Mouse (Mus musculus) embryo, embryonic 11 days (tissue): Measurements from ENCODE around the gene Samd11.
A peak's percentile ranks its signal among the peaks of the same experiment; 100 is the strongest.

Experiments
- DNase-seq: peaks from one replicate; pipeline ENCODE4 v3.0.0-alpha.2; 2015

Samd11 gene

DNA sequence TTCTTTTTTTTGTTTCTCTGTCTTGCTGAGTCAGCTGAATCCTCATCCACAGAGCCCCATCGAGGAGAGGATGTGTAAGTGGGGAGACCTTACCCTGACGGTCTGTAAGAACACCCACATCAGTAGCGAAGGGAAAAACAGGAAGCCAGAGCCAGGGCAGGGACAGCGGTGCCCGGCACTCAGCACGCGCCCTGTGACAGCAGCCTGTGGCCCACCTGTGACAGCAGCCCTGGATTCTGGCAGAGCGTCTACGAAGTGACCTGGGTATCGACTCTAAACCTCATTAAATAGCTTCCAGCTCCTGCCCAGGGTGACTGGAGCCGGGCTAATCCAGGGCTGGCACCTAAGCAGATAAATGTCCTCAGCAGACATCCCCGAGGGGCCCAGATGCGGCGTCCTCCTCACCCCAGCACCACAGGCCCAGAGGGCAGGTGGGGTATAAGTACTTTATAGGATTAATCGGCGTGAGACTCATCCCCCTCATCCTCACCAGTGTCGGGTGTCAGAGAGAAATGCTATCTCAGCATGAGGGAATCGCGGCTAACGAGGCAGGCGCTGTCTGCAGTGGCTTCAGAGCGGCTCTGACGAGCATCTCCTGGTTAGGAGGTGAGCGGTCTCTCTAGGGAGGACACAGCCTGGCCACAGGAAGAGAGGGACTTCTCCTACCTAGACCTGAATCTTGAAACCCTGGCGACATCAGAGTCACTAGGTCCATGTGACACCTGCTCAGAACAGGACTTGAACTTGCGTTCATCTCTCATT, at the start of gene Samd11:
Gene Samd11, minus strand, starts transcription at position 580 of the 762 bp plus-strand sequence.
- peak; percentile 19 for DNase-seq

- DNase-seq: peak; percentile 50
Measured at GRCm38 (mm10) chr4:156254361-156255077, 938 bp downstream of the Samd11 start.

DNA sequence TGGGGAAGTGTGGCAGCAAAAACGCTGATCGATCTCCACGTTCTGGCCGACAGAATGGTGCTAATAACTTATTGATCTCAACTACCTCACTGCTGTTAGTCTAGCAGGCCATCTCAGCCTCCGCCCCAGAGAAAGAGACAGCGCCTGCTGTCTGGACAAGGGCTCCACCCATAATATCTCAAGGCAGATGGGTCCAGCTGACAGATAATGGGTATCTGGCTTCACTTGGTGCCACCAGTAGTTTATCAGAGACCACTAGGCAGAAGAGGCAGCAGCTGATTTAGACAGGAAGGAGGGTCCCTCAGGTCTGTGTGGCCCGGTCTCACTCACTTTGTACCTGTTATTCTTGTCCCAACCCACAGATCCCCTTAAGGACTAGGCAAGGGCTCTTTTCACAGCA, 2.4 kb downstream of the Samd11 start:
- DNase-seq: peak; percentile 14

- DNase-seq: no peak
Measured at GRCm38 (mm10) chr4:156252619-156253018, 2.8 kb downstream of the Samd11 start.

DNA sequence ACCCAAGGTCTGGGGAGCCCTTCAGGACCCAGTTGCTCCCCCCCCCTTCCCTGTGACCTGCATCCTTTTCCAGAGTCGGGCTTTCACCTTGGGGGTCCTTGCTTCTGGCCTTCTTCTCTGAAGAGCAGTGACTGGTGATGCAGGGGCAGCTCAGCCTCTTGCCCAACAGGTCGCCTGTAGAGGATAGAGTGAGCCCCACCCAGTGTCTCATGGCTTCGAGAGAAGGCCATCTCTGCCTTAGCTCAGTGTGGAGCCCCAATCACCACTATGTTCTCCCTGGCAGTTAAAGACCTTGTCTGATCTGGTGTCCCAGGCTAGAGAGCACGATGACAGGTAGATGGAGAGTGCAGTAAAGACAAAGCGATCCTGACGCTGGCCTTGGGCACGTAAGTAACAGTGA, 3.3 kb downstream of the Samd11 start:
- no peak for DNase-seq

DNA sequence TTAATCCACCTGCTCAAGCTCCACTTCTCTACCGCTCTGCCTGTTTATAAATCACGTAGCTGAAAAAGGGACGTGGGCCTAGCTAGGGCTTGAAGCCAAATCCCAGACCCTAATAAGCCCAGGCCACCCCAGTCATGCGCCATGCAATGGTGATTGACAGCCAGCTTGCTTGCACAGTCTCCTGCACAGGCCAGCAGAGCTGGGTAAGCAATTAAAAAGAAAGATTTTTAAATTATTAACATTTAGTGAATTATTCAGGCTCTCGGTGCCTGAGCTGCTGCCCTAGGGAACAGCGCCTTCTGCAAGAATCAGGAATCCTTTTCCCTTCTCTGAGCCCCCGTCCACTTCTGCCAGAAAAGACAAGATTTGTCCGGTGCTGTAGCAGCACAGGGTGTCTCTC, 4.4 kb downstream of the Samd11 start:
- no peak for DNase-seq

GRCm38 (mm10) chr4:156249567-156249966, 5.9 kb downstream of the Samd11 start:
- no peak for DNase-seq

DNA sequence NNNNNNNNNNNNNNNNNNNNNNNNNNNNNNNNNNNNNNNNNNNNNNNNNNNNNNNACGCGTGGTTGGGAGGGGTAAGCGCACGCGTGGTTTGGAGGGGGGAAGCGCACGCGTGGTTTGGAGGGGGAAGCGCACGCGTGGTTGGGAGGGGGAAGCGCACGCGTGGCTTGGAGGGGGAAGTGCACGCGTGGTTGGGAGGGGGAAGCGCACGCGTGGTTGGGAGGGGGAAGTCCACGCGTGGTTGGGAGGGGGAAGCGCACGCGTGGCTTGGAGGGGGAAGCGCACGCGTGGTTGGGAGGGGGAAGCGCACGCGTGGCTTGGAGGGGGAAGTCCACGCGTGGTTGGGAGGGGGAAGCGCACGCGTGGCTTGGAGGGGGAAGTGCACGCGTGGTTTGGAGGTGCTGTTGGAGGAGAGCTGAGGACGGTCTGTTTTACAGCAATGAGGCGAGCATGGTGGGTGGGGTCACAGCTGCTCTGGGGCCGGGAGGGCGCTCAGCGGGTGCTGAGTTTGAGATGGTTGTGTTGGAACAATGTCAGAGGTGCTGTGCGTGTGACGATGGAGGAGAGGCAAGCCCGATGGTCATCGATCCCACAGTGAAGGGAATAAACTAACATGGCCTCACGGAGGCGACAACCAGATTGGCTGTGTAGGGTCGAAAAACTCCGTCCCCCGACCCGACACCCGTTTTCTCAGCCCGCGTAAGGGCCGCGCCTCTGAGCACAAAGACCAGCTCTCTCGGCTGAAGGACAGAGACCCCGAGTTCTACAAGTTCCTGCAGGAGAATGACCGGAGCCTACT, 18.6 kb downstream of the Samd11 start:
- peak; percentile 62 for DNase-seq

- DNase-seq: peak; percentile 97
Measured at GRCm38 (mm10) chr4:156235808-156236533, 19.5 kb downstream of the Samd11 start, which contains the start of gene Noc2l. TSS of gene Noc2l (plus strand) at chr4:156236010.

DNA sequence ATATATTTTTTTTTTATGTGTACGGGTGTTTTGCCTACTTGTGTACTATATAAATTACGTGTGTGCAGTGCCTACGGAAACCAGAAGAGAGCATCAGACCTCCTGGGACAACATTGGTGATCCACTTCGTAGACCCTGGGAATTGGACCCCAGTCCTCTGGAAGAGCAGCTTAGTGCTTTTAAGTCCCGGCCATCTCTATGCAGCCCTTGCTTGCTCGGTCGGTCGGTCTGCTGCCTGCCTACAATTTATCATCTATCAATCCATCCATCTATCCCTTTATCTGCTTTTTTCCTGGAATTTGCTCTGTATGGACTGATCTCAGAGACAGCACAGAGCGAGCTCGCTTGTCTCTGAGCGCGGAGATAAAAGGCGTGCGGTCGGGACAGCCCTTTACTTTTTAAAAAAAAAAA, 20.1 kb downstream of the Samd11 start:
- peak; percentile 71 for DNase-seq

- peak; percentile 92 for DNase-seq
Measured at GRCm38 (mm10) chr4:156234701-156235213, 20.7 kb downstream of the Samd11 start, which contains the start of gene Plekhn1. TSS of gene Plekhn1 (minus strand) at chr4:156234857.

- peak; percentile 60 for DNase-seq
Measured at GRCm38 (mm10) chr4:156234021-156234501, 21.4 kb downstream of the Samd11 start.

- DNase-seq: no peak
Measured at GRCm38 (mm10) chr4:156228393-156229024, 26.9 kb downstream of the Samd11 start.

GRCm38 (mm10) chr4:156227752-156228392, 27.6 kb downstream of the Samd11 start:
- no peak for DNase-seq

DNA sequence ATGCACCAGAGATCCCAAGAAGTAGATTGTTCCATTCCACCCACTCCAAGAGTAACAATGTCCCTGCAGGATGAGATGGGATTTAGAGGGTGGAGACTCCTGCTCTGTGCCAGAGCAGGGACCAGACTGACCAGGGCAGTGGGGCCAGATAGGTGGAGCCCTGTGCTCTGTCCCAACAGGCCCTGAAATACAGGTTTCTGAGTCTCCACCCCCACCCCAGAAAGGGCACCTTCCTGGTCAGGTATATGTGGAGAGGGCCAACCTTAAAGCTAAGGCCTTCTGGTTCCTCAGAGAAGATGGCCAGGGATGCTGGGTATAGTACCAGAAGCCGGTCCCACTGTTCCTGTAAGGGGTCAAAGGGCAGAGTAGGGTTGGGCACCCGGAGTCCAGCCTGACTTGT, 31.2 kb downstream of the Samd11 start:
- DNase-seq: no peak

DNA sequence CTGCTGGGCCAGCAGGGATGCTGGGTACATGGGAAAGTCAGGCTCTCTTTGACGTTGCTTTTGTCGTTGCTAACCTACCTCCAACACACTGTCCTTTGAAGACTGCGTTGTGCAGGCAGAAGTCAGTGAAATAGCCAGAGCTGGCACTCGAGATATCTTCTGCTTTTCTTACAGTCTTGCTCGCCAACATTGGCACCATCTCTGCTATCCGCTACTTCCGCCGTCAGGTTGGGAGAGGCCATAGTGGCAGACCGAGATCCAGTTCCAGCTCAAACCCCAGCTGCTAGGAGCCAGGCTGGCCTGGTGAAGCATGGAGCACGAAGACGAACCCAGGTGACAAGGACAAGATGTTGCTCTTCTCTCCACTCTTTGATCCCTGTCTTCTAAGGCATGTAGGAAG, 35.5 kb downstream of the Samd11 start:
- no peak for DNase-seq

GRCm38 (mm10) chr4:156217838-156218237, 37.6 kb downstream of the Samd11 start:
- DNase-seq: no peak

DNA sequence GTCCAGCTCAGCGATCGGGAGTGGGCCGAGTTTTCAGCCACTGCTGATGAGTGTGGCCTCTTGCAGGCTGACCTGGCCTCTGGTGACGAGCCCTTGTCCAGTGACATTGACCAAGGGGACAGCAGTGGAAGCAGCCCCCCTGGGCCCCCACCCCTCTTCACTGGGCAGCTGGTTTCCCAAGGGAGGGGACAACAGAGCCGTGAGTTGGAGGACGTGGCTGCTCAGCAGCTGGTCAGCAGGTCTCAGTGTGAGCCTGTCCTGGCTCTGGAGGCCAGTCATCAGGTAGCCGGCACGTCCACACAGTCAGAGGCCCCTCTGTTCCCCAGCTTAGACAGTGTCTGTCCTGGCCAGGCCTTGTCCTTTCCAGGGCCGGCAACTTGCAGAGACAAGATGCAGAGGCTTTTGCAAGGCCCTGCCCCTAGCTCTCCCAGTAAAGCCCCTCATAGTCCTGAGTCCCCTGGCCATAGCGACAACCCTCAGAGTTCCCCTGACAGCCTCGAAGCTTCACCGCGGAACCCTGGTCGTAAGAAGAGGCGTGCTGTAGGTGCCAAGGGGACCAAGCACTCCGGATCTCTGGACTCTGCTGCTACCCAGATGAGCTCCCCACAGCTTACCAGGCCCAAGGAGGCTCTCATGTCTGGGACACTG, 38.3 kb downstream of the Samd11 start:
- no peak for DNase-seq

DNA sequence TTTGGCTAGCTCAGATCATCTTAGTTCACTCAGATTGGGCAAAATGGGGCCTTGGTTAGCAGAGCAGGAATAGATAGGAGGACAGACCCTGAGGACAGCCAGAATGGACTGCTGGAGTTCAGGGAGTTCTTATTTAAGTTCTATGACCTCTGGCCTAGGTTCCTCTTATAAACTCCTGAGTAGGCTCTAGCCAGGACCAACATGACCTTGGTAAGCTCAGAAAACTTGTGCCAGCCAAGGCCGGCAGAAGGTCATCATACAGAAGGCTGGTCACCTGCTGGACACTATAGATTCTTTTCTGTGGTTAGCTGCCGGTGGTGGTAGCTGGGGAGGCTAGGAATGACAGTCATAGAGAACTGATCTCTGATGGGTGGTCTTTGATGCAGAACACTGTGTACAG, 39.3 kb downstream of the Samd11 start:
- no peak for DNase-seq

- no peak for DNase-seq
Measured at GRCm38 (mm10) chr4:156215649-156216048, 39.8 kb downstream of the Samd11 start, which contains the start of gene Perm1. TSS of gene Perm1 (plus strand) at chr4:156215868.

DNA sequence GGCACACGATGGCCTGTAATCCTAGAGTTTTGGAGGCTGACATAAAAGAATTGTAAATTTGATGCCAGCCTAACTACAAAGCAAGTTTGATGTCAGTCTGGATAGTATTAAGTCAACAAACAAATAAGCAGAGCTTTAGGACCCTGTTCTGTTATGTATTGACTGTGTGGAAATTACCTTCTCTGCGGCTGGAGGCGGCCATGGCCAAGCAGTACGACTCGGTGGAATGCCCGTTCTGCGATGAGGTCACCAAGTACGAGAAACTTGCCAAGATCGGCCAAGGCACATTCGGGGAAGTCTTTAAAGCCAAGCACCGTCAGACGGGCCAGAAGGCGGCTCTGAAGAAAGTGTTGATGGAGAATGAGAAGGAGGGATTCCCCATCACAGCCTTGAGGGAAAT, 42.3 kb downstream of the Samd11 start:
- DNase-seq: no peak
